Mouse (Mus musculus) liver, embryonic 11.5 days (tissue): Measurements from ENCODE around the gene Myo18a. TPM values are rescaled to one million over a fixed set of nuclear protein-coding genes. Genes with fewer than 3 reads are reported as not detected.

ENCODE experiments used
- ATAC-seq: fragments of 200-750 bp; cut with Nextera tagmentation; replicated peaks from 2 replicates; pipeline ENCODE4 v1.8.0; 2017; ENCODE audit warnings: moderate number of reproducible peaks, mild to moderate bottlenecking, moderate TSS enrichment, moderate library complexity; ENCODE audit not compliant: low FRiP score
- DNase-seq: peaks from one replicate; pipeline ENCODE4 v3.0.0-alpha.2; 2017; ENCODE audit warnings: low spot score
- H3K27ac ChIP-seq: fragments of 300-500 bp; sonication (generic); 2 replicates; pipeline ENCODE4 v1.5.1; 2014; ENCODE audit warnings: mild to moderate bottlenecking, low read depth, low read length, control low read depth
- H3K27me3 ChIP-seq: fragments of 300-500 bp; sonication (generic); replicated peaks from 2 replicates; pipeline ENCODE4 v1.6.1; 2014; ENCODE audit warnings: low read length, mixed read lengths; ENCODE audit not compliant: control insufficient read depth, insufficient read depth
- H3K36me3 ChIP-seq: fragments of 300-500 bp; sonication (generic); 2 replicates; pipeline ENCODE4 v1.6.1; 2014; ENCODE audit warnings: mild to moderate bottlenecking, low read length, moderate library complexity, mixed read lengths; ENCODE audit not compliant: control insufficient read depth, insufficient read depth
- H3K4me1 ChIP-seq: fragments of 300-500 bp; sonication (generic); replicated peaks from 2 replicates; pipeline ENCODE4 v1.6.1; 2014; ENCODE audit warnings: low read length, mixed read lengths; ENCODE audit not compliant: control insufficient read depth, insufficient read depth
- H3K4me2 ChIP-seq: fragments of 300-500 bp; sonication (generic); 2 replicates; pipeline ENCODE4 v1.6.1; 2014; ENCODE audit warnings: mild to moderate bottlenecking, control low read depth, moderate library complexity
- H3K4me3 ChIP-seq: fragments of 300-500 bp; sonication (generic); 2 replicates; pipeline ENCODE4 v1.5.1; 2014; ENCODE audit warnings: low read depth, low read length, control low read depth
- H3K9ac ChIP-seq: fragments of 300-500 bp; sonication (generic); 2 replicates; pipeline ENCODE4 v1.6.1; 2014; ENCODE audit warnings: low read depth, low read length, control low read depth
- H3K9me3 ChIP-seq: fragments of 300-500 bp; sonication (generic); 2 replicates; pipeline ENCODE4 v1.6.1; 2016; ENCODE audit warnings: low read length, inconsistent platforms, mixed read lengths; ENCODE audit not compliant: control insufficient read depth
- WGBS: fragments of 180-500 bp; shearing (Covaris S2); extraction: QIAGEN DNeasy Blood & Tissue Kit; methylation state at CpG from one replicate; pipeline ENCODE4 v1.1.7; 2014; 5-methylcytosine and 5-hydroxymethylcytosine counted together
- polyA plus RNA-seq: library from polyadenylated mRNA; unstranded; fragments of >200 nt; fragmentation: Nextera tagmentation; extraction: Ambion mirVana; gene quantifications from 2 replicates; pipeline ENCODE4 v1.2.1, GENCODE M21; 2014

The Myo18a gene
- 37.1 and 38.3 TPM in 2 replicates for polyA plus RNA-seq

GRCm38 (mm10) chr11:77762783-77763672, at the start of gene Myo18a:
TSS of gene Myo18a (plus strand) at chr11:77763246.
- H3K4me1 ChIP-seq = peaks cover 44% of the 10 kb centered on the region
- WGBS = 3% methylated on average over 76 of the region's 79 CpGs
- peak within 1 kb of the TSS; percentile 100 for H3K4me2 ChIP-seq
- H3K9me3 ChIP-seq = no peaks in the 10 kb centered on the region
- no peaks in the 10 kb centered on the region for H3K27me3 ChIP-seq
- peak; percentile 83 for DNase-seq
- peak within 1 kb of the TSS; percentile 77 for H3K27ac ChIP-seq
- ATAC-seq = peak; percentile 68
- H3K36me3 ChIP-seq = no peaks in the 10 kb centered on the region
- H3K4me3 ChIP-seq = peak within 1 kb of the TSS; percentile 87
- H3K9ac ChIP-seq = peak within 1 kb of the TSS; percentile 86

- H3K4me2 ChIP-seq = no peak overlapping the region
- DNase-seq = no peak
- H3K9me3 ChIP-seq = no peaks in the 10 kb centered on the region
- WGBS = 94% methylated on average over 3 of the region's 3 CpGs
- no peaks in the 10 kb centered on the region for H3K4me1 ChIP-seq
- H3K4me3 ChIP-seq = no peak overlapping the region
- H3K9ac ChIP-seq = no peak overlapping the region
- H3K27me3 ChIP-seq = no peaks in the 10 kb centered on the region
- no peak overlapping the region for H3K27ac ChIP-seq
- H3K36me3 ChIP-seq = peaks cover 7% of the 10 kb centered on the region; the same call in 1 of the 2 replicates
- no peak for ATAC-seq
These were observed 49.3 kb upstream of the Myo18a start for GRCm38 (mm10) chr11:77713736-77714135.

DNA sequence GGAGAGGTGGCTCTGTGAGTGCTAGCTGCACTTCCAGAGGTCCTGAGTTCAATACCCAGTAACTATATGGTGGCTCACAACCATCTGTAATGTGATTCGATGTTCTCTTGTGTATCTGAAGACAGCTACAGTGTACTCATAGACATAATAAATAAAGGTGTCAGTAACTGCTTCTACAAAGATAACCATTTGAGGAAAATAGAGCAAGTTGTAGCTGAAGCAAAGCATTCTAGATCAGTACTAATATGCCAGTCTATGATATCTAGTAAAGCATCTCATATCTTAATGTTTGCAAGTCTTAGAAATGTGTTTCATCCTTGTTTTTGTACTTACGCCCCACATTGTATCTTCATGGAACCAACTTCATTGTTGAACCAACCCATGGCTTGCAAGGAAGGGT, 44.0 kb upstream of the Myo18a start:
- H3K27me3 ChIP-seq = no peaks in the 10 kb centered on the region
- H3K4me1 ChIP-seq = no peaks in the 10 kb centered on the region
- no peak overlapping the region for H3K4me3 ChIP-seq
- H3K4me2 ChIP-seq = no peak overlapping the region
- H3K9ac ChIP-seq = no peak overlapping the region
- no peaks in the 10 kb centered on the region for H3K9me3 ChIP-seq
- no peaks in the 10 kb centered on the region for H3K36me3 ChIP-seq
- no peak for DNase-seq
- ATAC-seq = no peak
- WGBS = 88% methylated on average over 2 of the region's 2 CpGs
- no peak overlapping the region for H3K27ac ChIP-seq

GRCm38 (mm10) chr11:77721389-77721788, 41.7 kb upstream of the Myo18a start:
- Histone ChIP-seq H3K27me3 (no peaks in the 10 kb centered on the region), H3K9ac (no peak overlapping the region), H3K27ac (no peak overlapping the region), H3K36me3 (no peaks in the 10 kb centered on the region), H3K9me3 (no peaks in the 10 kb centered on the region), H3K4me2 (no peak overlapping the region), H3K4me3 (no peak overlapping the region), H3K4me1 (no peaks in the 10 kb centered on the region)
- DNase-seq = no peak
- 87% methylated on average over 4 of the region's 4 CpGs for WGBS
- no peak for ATAC-seq

- 79% methylated on average over 7 of the region's 7 CpGs for WGBS
- no peak for ATAC-seq
These were observed 38.3 kb upstream of the Myo18a start for GRCm38 (mm10) chr11:77724766-77725165.

DNA sequence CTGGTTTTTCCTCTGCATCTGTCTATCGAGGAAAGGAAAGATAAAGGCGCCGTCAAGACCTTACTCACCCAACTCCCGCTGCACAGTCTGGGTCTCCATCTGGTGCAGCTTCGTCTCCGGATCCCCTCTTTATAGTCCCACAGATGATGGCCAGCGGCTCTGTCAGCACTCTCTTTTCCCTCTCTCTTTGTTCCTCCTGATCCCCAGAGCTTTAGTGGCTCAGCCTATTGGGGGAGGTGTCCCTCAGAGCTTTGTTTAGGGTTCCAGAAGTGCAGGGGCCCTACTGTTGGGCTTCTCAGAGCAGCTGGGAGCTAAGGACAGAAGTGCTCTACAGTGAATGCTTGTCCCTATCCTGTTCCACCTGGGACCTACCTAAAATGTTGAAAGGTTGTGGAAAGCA, 37.9 kb upstream of the Myo18a start, which contains the start of gene Cryba1:
Gene Cryba1 (minus strand): TSS at position 101 of the 400 bp plus-strand sequence.
- 67% methylated on average over 7 of the region's 7 CpGs for WGBS
- Histone ChIP-seq H3K36me3 (no peaks in the 10 kb centered on the region), H3K27me3 (no peaks in the 10 kb centered on the region), H3K27ac (no peak within 1 kb of the TSS), H3K9me3 (no peaks in the 10 kb centered on the region), H3K9ac (no peak within 1 kb of the TSS), H3K4me1 (no peaks in the 10 kb centered on the region), H3K4me2 (no peak within 1 kb of the TSS), H3K4me3 (no peak within 1 kb of the TSS)
- no peak for DNase-seq
- no peak for ATAC-seq

More at GRCm38 (mm10) chr11:77724766-77725165, 38.3 kb upstream of the Myo18a start:
- no peak overlapping the region for H3K9ac ChIP-seq
- H3K9me3 ChIP-seq = no peaks in the 10 kb centered on the region
- no peaks in the 10 kb centered on the region for H3K4me1 ChIP-seq
- H3K4me2 ChIP-seq = no peak overlapping the region
- H3K27me3 ChIP-seq = no peaks in the 10 kb centered on the region
- H3K36me3 ChIP-seq = no peaks in the 10 kb centered on the region
- H3K27ac ChIP-seq = no peak overlapping the region
- no peak overlapping the region for H3K4me3 ChIP-seq
- DNase-seq = no peak

DNA sequence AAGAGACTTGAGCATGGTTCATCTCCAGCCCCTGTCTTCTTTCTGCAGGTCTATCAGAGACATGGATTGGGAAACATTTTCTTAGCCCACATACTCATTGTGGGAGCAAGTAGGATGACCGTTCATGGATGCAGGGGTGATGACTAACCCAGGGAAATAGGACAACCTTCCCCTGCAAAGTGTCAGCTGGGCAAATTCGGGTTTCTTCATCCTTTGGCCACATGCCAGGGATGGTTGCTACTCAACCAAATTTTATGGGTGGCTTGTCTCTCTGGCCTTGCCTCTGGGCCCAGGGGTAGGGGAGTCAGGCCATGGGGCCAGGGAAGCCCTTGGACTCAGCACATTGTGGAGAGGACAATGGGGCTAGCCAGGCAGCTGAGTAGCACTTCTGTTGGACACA, 34.5 kb upstream of the Myo18a start:
- ATAC-seq (no peak), DNase-seq (no peak)
- Histone ChIP-seq H3K4me2 (no peak overlapping the region), H3K4me1 (no peaks in the 10 kb centered on the region), H3K27ac (no peak overlapping the region), H3K36me3 (no peaks in the 10 kb centered on the region), H3K9me3 (no peaks in the 10 kb centered on the region), H3K4me3 (no peak overlapping the region), H3K9ac (no peak overlapping the region), H3K27me3 (no peaks in the 10 kb centered on the region)
- WGBS = 59% methylated on average over 2 of the region's 2 CpGs

DNA sequence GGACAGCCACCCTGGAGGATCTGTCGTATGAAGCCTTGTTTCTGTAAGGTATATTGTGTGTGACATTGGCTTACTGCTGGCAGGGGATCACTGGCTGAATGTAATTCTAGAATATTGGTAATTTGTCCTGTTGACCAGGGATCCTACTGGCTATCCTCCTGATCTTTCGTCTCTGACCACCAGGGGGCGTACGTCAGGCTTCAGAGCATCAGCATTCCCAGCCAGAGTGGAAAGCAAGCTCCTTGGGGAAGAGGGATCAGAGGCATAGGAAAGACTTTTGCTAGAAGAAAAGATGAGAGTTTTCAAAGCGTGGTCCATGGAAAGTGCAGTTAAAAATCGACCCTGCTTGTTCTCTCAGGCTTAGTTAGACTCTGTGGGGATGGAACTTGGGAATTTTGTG, 25.8 kb upstream of the Myo18a start:
- no peak overlapping the region for H3K27ac ChIP-seq

GRCm38 (mm10) chr11:77738555-77738954, 24.5 kb upstream of the Myo18a start:
- no peak overlapping the region for H3K4me2 ChIP-seq
- no peak overlapping the region for H3K27ac ChIP-seq
- ATAC-seq (no peak), DNase-seq (no peak)
- WGBS = 55% methylated on average over 7 of the region's 7 CpGs
- H3K4me3 ChIP-seq = no peak overlapping the region
- H3K9ac ChIP-seq = no peak overlapping the region
- no peaks in the 10 kb centered on the region for H3K27me3 ChIP-seq
- H3K9me3 ChIP-seq = no peaks in the 10 kb centered on the region
- H3K4me1 ChIP-seq = no peaks in the 10 kb centered on the region
- H3K36me3 ChIP-seq = no peaks in the 10 kb centered on the region

More for the DNA sequence above, 25.8 kb upstream of the Myo18a start:
- H3K9ac ChIP-seq = no peak overlapping the region
- H3K4me1 ChIP-seq = no peaks in the 10 kb centered on the region
- H3K27me3 ChIP-seq = no peaks in the 10 kb centered on the region
- H3K9me3 ChIP-seq = no peaks in the 10 kb centered on the region
- WGBS = 1% methylated on average over 6 of the region's 6 CpGs
- H3K4me2 ChIP-seq = no peak overlapping the region
- DNase-seq (peak; percentile 68), ATAC-seq (no peak)
- H3K4me3 ChIP-seq = no peak overlapping the region
- H3K36me3 ChIP-seq = no peaks in the 10 kb centered on the region
